Mouse (Mus musculus) liver, embryonic 14.5 days (tissue): ENCODE results near the gene Bpgm.

Source experiments
- CTCF ChIP-seq: IDR thresholded peaks from 2 replicates; pipeline ENCODE4 v1.5.1; 2016; ENCODE audit warnings: antibody characterized with exemption, low read depth, control low read depth
- EP300 ChIP-seq: IDR thresholded peaks from 2 replicates; pipeline ENCODE4 v1.6.1; 2016; ENCODE audit warnings: antibody characterized with exemption, low read depth

DNA sequence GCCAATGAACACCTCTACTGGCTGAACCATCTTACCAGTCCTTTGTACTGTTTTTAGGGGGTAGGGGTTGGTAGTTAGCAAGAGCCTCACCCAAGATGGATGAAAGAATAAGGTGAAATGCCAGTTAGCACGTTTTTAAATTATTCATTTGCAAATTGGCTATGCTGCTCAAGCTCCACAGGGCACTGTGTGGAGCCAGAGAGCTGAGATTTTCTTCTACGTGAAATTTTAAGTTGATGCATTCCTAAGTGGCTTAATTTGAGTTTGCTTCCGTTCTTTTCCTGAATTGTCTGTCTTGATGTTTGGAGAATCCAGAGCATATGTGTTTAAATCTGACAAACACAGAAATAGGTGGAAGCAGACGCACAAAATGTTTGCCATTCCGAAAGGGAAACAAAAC is 38.6 kb downstream of the Bpgm start:
- TF ChIP-seq CTCF: no peak
- no peak for TF ChIP-seq EP300
